Mouse (Mus musculus): ENCODE measurements around the gene Gnptab.
"Not testable (repeated sequence)": the region's sequence is repeated elsewhere in the genome, so short reads cannot be mapped to it uniquely, and the experiment has no call there.

DNA sequence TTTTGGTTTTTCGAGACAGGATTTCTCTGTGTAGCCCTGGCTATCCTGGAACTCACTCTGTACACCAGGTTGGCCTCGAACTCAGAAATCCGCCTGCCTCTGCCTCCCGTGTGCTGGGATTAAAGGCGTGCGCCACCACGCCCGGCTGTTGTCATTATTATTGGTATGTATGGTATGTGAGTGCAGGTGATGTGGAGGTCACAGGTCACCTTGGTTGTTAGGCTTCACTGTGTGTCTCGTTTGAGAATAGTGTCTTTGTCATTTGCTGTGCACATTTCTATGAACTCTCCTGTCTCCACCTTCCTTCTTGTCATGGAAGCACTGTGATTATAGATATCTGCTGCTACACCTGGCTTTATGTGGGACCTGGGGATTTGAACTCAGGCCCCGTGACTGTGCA is 103.9 kb downstream of the Gnptab start:
- TF ChIP-seq POLR2A (IDR thresholded peaks at IDR 0.05; ENCODE audit: borderline replicate concordance, insufficient read depth, low read length); CTCF (IDR thresholded peaks at IDR 0.05; ENCODE audit: borderline replicate concordance, insufficient read depth, low read depth, low read length): not testable (repeated sequence)

Data from cerebellum, adult 2 months (tissue).